Mouse (Mus musculus) limb, embryonic 12.5 days (tissue): ENCODE data around the gene Rhob. TPM values are rescaled to one million over a fixed set of nuclear protein-coding genes. Genes with fewer than 3 reads are reported as not detected.

Experiments
- ATAC-seq: fragments of 200-750 bp; cut with Nextera tagmentation; 2 replicates; pipeline ENCODE4 v1.8.0; 2017; ENCODE audit warnings: low read depth, moderate TSS enrichment; ENCODE audit not compliant: insufficient number of reproducible peaks, insufficient read depth, low FRiP score, low TSS enrichment
- H3K27ac ChIP-seq: fragments of 300-500 bp; sonication (generic); 2 replicates; pipeline ENCODE4 v1.5.1; 2016; ENCODE audit warnings: mild to moderate bottlenecking, moderate library complexity
- H3K27me3 ChIP-seq: fragments of 300-500 bp; sonication (generic); 2 replicates; pipeline ENCODE4 v1.6.1; 2016; ENCODE audit warnings: mild to moderate bottlenecking, moderate library complexity
- H3K36me3 ChIP-seq: fragments of 300-500 bp; sonication (generic); 2 replicates; pipeline ENCODE4 v1.6.1; 2016; ENCODE audit warnings: mild to moderate bottlenecking, moderate library complexity
- H3K4me1 ChIP-seq: fragments of 300-500 bp; sonication (generic); replicated peaks from 2 replicates; pipeline ENCODE4 v1.6.1; 2016
- H3K4me2 ChIP-seq: fragments of 300-500 bp; sonication (generic); 2 replicates; pipeline ENCODE4 v1.6.1; 2016; ENCODE audit warnings: mild to moderate bottlenecking, moderate library complexity
- H3K4me3 ChIP-seq: fragments of 300-500 bp; sonication (generic); replicated peaks from 2 replicates; pipeline ENCODE4 v1.5.1; 2016; ENCODE audit warnings: mild to moderate bottlenecking
- H3K9ac ChIP-seq: fragments of 300-500 bp; sonication (generic); replicated peaks from 2 replicates; pipeline ENCODE4 v1.6.1; 2016; ENCODE audit warnings: mild to moderate bottlenecking, moderate library complexity
- H3K9me3 ChIP-seq: fragments of 300-500 bp; sonication (generic); 2 replicates; pipeline ENCODE4 v1.6.1; 2016; ENCODE audit warnings: mild to moderate bottlenecking, moderate library complexity
- WGBS: fragments of 180-500 bp; shearing (Covaris S2); methylation state at CpG from one replicate; pipeline ENCODE4 v1.1.7; 2016; 5-methylcytosine and 5-hydroxymethylcytosine counted together
- polyA plus RNA-seq: library from polyadenylated mRNA; unstranded; fragments of >200 nt; fragmentation: Nextera tagmentation; extraction: Ambion mirVana; gene quantifications from 2 replicates; pipeline ENCODE4 v1.2.1, GENCODE M21; 2016

The Rhob gene
- polyA plus RNA-seq, 1 experiment from 2014 or later: 35.1 TPM

DNA sequence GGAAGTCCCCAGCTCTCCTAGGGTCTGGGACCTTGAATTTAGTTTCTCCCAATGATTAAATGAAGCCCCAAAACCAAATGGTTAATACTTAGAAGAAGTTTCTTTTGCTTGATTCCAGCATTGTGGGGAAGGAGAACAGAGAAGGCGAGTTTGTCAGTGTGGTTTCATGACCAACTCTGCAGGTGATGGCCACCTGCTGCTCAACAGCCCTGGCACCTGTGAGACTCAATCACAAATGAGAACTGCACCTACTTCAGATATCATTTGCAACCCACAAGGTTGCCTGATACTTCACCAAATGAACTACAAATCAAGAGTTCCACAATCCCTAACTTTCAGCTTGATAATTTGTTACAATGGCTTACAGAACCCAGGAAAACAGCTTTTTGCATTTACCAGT is 27.4 kb upstream of the Rhob start:
- H3K4me3 ChIP-seq: no peak overlapping the region
- no peaks in the 10 kb centered on the region for H3K4me1 ChIP-seq
- 45% methylated on average over 1 of the region's 1 CpGs for WGBS
- no peak overlapping the region for H3K27ac ChIP-seq
- ATAC-seq: no peak
- H3K9ac ChIP-seq: no peak overlapping the region
- H3K36me3 ChIP-seq: no peaks in the 10 kb centered on the region
- no peaks in the 10 kb centered on the region for H3K9me3 ChIP-seq
- no peak overlapping the region for H3K4me2 ChIP-seq
- no peaks in the 10 kb centered on the region for H3K27me3 ChIP-seq

DNA sequence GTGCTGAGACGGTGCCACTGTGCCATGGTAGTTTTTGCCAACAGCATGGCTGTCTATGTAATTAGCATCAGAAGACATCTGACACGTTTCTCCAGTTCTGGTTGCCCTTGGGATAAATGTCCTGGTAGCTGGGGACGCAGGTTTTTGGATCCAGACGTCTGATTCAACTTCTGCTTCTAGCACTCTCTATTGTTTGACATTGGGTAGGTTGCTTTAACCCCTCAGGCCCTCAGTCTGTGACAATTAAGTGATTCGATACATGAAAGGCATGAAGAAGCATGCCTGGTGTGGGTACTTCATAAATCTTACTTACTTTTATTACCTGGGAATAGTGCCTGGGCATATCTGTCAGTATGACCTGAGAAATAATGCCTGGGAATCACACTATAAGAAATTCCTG is 24.3 kb upstream of the Rhob start:
- WGBS: 48% methylated on average over 5 of the region's 5 CpGs
- no peak overlapping the region for H3K27ac ChIP-seq

GRCm38 (mm10) chr12:8522711-8523110 is 22.9 kb upstream of the Rhob start:
- WGBS: 90% methylated on average over 2 of the region's 2 CpGs
- no peaks in the 10 kb centered on the region for H3K27me3 ChIP-seq
- H3K36me3 ChIP-seq: no peaks in the 10 kb centered on the region
- no peak overlapping the region for H3K9ac ChIP-seq
- no peak overlapping the region for H3K4me3 ChIP-seq
- H3K27ac ChIP-seq: no peak overlapping the region
- H3K4me2 ChIP-seq: no peak overlapping the region
- H3K4me1 ChIP-seq: peaks cover 12% of the 10 kb centered on the region
- ATAC-seq: no peak
- no peaks in the 10 kb centered on the region for H3K9me3 ChIP-seq

More for the DNA sequence above, 24.3 kb upstream of the Rhob start:
- no peaks in the 10 kb centered on the region for H3K9me3 ChIP-seq
- ATAC-seq: no peak
- no peak overlapping the region for H3K9ac ChIP-seq
- peaks cover 12% of the 10 kb centered on the region for H3K4me1 ChIP-seq
- no peaks in the 10 kb centered on the region for H3K27me3 ChIP-seq
- no peak overlapping the region for H3K4me3 ChIP-seq
- H3K36me3 ChIP-seq: no peaks in the 10 kb centered on the region
- no peak overlapping the region for H3K4me2 ChIP-seq

DNA sequence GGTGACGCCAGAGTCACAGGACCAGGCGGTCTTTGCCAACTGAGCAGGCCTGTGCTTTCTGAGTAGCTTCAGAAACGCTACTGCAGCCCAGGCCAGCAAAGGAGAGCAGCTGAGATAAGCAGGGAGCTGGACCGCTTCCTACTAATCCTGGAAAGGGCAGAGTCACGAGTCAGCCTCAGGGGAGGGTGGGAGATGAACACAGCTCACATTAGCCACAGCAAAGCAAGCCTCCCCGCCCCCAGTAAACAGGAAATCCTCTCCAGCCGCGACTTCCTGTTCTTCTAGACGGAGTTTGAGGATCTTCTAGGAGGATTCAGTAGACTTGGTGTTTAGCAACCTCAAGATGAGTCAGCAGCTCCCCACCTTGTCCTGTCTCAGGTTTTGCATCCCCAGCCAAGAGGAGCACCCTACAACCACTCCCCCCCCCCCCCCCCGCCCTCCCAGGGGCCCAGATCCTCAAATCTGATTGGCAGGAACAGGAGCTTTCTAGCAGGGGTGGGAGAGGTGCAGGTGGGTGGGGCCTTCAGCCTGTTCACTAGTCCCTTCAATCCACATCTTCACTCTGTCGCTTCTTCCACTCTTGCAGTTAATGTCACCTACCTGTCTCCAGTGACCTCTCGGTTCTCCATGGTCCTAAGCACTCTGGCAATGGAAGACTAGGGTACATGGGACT is 21.7 kb upstream of the Rhob start:
- H3K4me1 ChIP-seq: peaks cover 12% of the 10 kb centered on the region
- no peaks in the 10 kb centered on the region for H3K9me3 ChIP-seq
- H3K4me2 ChIP-seq: no peak overlapping the region
- H3K36me3 ChIP-seq: no peaks in the 10 kb centered on the region
- no peak for ATAC-seq
- no peak overlapping the region for H3K27ac ChIP-seq
- whole genome bisulfite sequencing: 45% methylated on average over 12 of the region's 12 CpGs
- H3K4me3 ChIP-seq: no peak overlapping the region
- H3K27me3 ChIP-seq: no peaks in the 10 kb centered on the region
- H3K9ac ChIP-seq: no peak overlapping the region

- no peak overlapping the region for H3K9ac ChIP-seq
- H3K36me3 ChIP-seq: no peaks in the 10 kb centered on the region
- no peak overlapping the region for H3K27ac ChIP-seq
- no peak for ATAC-seq
- no peak overlapping the region for H3K4me2 ChIP-seq
- no peak overlapping the region for H3K4me3 ChIP-seq
- H3K4me1 ChIP-seq: peaks cover 12% of the 10 kb centered on the region
- H3K9me3 ChIP-seq: no peaks in the 10 kb centered on the region
- WGBS: 59% methylated on average over 12 of the region's 12 CpGs
- no peaks in the 10 kb centered on the region for H3K27me3 ChIP-seq
Observed at GRCm38 (mm10) chr12:8519431-8520160, 19.8 kb upstream of the Rhob start.

DNA sequence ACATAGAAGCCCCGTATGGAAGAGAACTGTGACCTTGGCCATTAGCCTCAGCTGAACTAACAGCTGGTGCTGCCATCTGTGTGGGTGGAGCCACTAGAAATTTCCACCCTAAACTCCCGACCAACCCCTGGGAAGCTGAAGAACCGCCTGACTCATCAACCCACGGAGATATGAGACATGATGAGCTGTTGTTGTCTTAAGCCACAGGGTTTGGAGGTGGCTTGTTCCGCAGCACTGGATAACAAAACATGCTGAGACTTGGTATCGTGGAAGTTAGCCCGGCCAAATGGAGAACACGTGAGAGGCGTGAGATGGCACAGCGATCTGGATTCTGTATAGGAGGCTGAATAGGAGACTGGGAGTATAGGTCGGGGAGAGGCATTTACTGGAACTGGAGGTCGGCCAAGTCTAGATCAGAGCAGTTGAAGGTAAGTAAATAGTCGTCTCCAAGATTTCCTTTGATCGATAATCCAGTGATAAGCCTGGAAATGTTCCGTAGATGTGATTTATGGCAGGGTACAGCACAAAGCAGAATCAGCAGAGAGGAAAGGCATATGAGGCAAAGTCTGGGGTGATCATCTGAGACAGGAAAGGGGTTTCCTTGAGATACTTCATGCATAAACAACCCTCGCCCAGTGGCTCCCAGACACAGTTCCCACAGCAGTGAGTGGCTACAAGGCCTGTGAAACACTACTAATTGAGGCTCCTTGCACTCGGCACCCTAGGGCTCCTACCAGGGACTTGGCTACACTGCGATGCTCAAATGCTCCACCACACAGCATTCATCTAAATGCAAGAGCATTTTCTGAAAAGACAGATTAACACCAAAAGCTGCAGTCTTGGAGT is 11.5 kb upstream of the Rhob start:
- WGBS: 79% methylated on average over 18 of the region's 18 CpGs
- no peak overlapping the region for H3K4me2 ChIP-seq
- no peak overlapping the region for H3K9ac ChIP-seq
- H3K27ac ChIP-seq: no peak overlapping the region
- ATAC-seq: no peak
- no peaks in the 10 kb centered on the region for H3K4me1 ChIP-seq
- no peaks in the 10 kb centered on the region for H3K9me3 ChIP-seq
- H3K27me3 ChIP-seq: no peaks in the 10 kb centered on the region
- H3K36me3 ChIP-seq: no peaks in the 10 kb centered on the region
- H3K4me3 ChIP-seq: no peak overlapping the region

DNA sequence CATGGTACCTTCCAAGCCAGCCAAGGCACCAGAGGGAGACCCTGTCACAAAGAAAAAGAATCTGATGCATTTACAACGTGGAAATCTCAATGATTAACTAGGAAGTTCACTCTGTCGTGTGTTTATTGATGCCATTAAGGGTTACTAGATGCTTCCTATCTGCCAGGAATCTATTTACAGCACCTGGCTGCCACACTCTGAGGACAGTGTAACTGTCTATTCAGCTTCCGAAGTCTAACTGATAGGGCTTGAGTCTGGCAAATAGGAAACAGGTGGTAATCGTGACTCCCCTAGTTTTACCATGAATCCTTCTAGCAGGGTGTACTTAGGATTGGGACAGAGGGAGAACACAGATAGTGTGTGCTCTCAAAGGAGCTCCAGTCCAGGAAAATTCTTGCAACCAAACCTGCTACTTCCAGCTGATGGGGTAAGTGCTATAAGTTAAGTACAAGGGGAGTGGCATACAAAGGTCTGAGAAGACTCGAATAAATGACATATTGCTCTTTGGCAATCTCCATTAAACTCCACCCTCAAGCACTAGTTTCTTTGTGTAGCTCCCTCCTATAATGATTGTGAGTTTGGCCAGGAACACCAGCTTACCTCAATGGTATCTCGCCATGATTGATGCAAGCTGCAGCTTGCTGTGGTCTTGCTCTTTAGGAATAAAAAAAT is 10.6 kb upstream of the Rhob start:
- H3K27ac ChIP-seq: no peak overlapping the region
- no peak overlapping the region for H3K4me3 ChIP-seq
- ATAC-seq: no peak
- WGBS: 50% methylated on average over 6 of the region's 6 CpGs
- no peaks in the 10 kb centered on the region for H3K4me1 ChIP-seq
- no peaks in the 10 kb centered on the region for H3K36me3 ChIP-seq
- H3K9me3 ChIP-seq: no peaks in the 10 kb centered on the region
- H3K4me2 ChIP-seq: no peak overlapping the region
- no peaks in the 10 kb centered on the region for H3K27me3 ChIP-seq
- no peak overlapping the region for H3K9ac ChIP-seq

DNA sequence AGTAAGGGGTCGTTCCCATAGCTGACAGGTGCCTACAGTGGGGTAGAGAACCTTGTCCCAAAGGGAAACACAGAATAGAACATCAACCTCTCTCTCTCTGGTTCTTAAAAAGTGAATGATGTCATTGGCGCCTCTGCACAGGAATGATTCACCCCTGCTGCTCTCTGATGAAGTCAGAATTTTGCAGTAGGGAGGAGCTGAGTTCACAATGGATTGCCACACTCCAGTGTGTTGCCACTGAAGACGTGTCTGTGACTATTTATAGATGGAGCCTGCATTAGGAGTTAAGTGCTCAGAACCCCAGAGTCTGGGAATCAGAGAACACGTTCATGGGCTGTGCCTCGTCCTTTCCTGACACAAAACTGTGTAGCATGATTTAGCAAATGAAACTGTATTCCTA is 9.9 kb upstream of the Rhob start:
- Histone ChIP-seq H3K9me3 (no peaks in the 10 kb centered on the region), H3K27ac (no peak overlapping the region), H3K27me3 (no peaks in the 10 kb centered on the region), H3K36me3 (no peaks in the 10 kb centered on the region), H3K4me2 (no peak overlapping the region), H3K4me3 (no peak overlapping the region), H3K4me1 (no peaks in the 10 kb centered on the region), H3K9ac (no peak overlapping the region)
- WGBS: 70% methylated on average over 5 of the region's 5 CpGs
- ATAC-seq: no peak

DNA sequence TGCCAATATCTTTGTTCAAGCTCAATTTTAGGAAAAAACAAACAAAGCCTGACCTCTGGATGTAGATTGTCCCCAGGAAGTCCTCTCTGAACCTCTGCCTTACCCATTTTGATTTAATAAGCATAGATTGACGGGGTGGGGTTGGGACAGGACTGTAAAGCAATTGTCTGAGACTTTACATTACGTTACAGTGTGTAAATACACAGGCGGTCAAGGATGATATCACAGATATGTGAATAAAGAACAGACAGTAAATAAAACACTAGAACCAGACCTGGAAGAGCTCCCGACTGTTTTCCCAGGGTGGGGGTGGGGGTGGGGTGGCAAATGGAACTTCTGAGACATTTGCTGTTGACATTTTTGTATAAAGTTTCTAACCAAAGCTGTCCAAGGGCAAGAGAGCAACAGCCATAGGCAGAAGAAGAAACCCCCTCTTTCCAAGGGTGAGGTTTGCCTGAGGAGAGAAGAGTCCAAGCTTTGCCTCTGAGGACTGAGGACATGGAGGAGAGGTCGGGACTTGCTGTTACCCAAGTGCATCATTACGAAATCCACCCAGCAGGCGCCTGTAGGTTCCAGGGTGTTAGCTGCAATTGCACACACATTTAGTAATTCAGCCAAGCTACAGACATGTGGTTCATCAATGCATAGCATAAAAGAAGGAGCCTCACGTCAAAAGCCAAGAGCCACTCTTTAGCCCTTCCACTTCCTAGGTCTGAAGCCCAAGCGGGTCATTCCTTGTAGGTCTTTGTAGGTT is 7.3 kb upstream of the Rhob start:
- Histone ChIP-seq H3K4me3 (no peak overlapping the region), H3K9me3 (no peaks in the 10 kb centered on the region), H3K27ac (no peak overlapping the region), H3K27me3 (no peaks in the 10 kb centered on the region), H3K4me1 (no peaks in the 10 kb centered on the region), H3K4me2 (no peak overlapping the region), H3K9ac (no peak overlapping the region), H3K36me3 (no peaks in the 10 kb centered on the region)
- no peak for ATAC-seq
- WGBS: 78% methylated on average over 9 of the region's 9 CpGs

- WGBS: 84% methylated on average over 6 of the region's 6 CpGs
- no peak for ATAC-seq
- no peak overlapping the region for H3K4me2 ChIP-seq
Observed at GRCm38 (mm10) chr12:8504131-8504530, 4.3 kb upstream of the Rhob start.

More at GRCm38 (mm10) chr12:8504131-8504530, 4.3 kb upstream of the Rhob start:
- no peak overlapping the region for H3K9ac ChIP-seq
- no peaks in the 10 kb centered on the region for H3K9me3 ChIP-seq
- no peaks in the 10 kb centered on the region for H3K36me3 ChIP-seq
- no peaks in the 10 kb centered on the region for H3K27me3 ChIP-seq
- no peak overlapping the region for H3K27ac ChIP-seq
- H3K4me1 ChIP-seq: peaks cover 11% of the 10 kb centered on the region
- H3K4me3 ChIP-seq: no peak overlapping the region
